Mouse (Mus musculus): Measurements from ENCODE around the gene Defb18. TPM values are rescaled to one million over a fixed set of nuclear protein-coding genes. Genes with fewer than 3 reads are reported as not detected.

Gene Defb18
- not detected in 2 replicates for polyA plus RNA-seq (2012; rRNA removed; ENCODE audit: low replicate concordance)

GRCm38 (mm10) chr1:18237343-18237742 is at the start of gene Defb18:
TSS of gene Defb18 (minus strand) at chr1:18237443.

GRCm38 (mm10) chr1:18265038-18265437 is 27.8 kb upstream of the Defb18 start, which contains the start of gene Defb41:
TSS of gene Defb41 (minus strand) at chr1:18265138.

Other genes starting within 250 kb of the Defb18 start
- not detected in 2 replicates for gene Crisp4, start 91.5 kb downstream of the Defb18 start, polyA plus RNA-seq (2012; rRNA removed; ENCODE audit: low replicate concordance)
- not detected in 2 replicates for gene Defb41, start 27.7 kb upstream of the Defb18 start, polyA plus RNA-seq (2012; rRNA removed; ENCODE audit: low replicate concordance)